24 mouse cellular contexts compared by ENCODE assay signal in the genomic region with DNA sequence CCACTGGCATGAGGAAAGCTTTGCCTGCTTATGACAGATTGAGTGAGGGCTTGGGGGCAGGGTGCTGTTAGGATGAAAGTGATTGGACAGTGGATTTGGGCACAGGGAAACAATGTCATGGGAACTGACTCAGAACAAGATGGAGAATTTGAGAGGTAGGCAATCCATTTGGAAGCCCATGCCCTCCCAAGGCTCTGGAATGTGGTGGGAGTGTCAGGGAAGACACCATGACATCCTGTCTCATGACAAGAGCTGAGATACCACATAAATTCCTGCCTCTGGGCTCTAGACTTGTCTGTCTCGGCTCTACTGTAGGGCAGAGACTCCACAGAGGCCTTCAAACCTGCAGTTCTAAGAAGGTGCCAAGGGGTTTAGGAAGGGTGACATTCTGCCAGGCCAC. TPM values are rescaled to one million over a fixed set of nuclear protein-coding genes. Genes with fewer than 3 reads are reported as not detected.
DNase-seq lines count a peak whose midpoint lies in the region; ATAC-seq lines count a peak whose summit lies in the region.
"Had no signal": no experiment of that assay in that cellular context is flagged by ENCODE, and none has a peak within 500 bp of the region (broad histone marks: within the 10 kb centered on the region; RNA-seq: fewer than 3 reads in every experiment).

No protein-coding gene starts in this region.

- H3K27ac ChIP-seq in liver, embryonic 13.5 days: no peak overlapping the region
- no peak overlapping the region for H3K27ac ChIP-seq in liver, embryonic 12.5 days
- H3K27ac ChIP-seq: forebrain, embryonic 10.5 days; forebrain, embryonic 13.5 days; heart, adult 2 months; heart, embryonic 10.5 days; heart, embryonic 13.5 days; hindbrain, embryonic 12.5 days; hindbrain, embryonic 15.5 days had no signal

- H3K4me3 ChIP-seq in liver, embryonic 13.5 days (replicated peaks): no peak overlapping the region
- no peak overlapping the region for H3K4me3 ChIP-seq in liver, embryonic 12.5 days
- H3K4me3 ChIP-seq: forebrain, embryonic 10.5 days; forebrain, embryonic 13.5 days; heart, adult 2 months; heart, embryonic 10.5 days; heart, embryonic 13.5 days; hindbrain, embryonic 12.5 days; hindbrain, embryonic 15.5 days had no signal

- peaks cover 53% of the 10 kb centered on the region for H3K27me3 ChIP-seq in liver, embryonic 13.5 days
- H3K27me3 ChIP-seq in liver, embryonic 12.5 days (replicated peaks): peaks cover 54% of the 10 kb centered on the region
- H3K27me3 ChIP-seq: CH12.LX had no signal

- H3K4me1 ChIP-seq in liver, embryonic 13.5 days (replicated peaks): peaks cover 46% of the 10 kb centered on the region
- H3K4me1 ChIP-seq in liver, embryonic 12.5 days: peaks cover 40% of the 10 kb centered on the region

- H3K4me2 ChIP-seq in liver, embryonic 13.5 days: no peak overlapping the region
- H3K4me2 ChIP-seq in liver, embryonic 12.5 days: no peak overlapping the region
- H3K4me2 ChIP-seq: forebrain, embryonic 13.5 days; heart, embryonic 13.5 days; hindbrain, embryonic 12.5 days; hindbrain, embryonic 15.5 days had no signal

- no peak for ATAC-seq in liver, embryonic 13.5 days (ENCODE audit: low read depth)
- ATAC-seq in liver, embryonic 12.5 days: no peak
- ATAC-seq: forebrain, embryonic 13.5 days; forebrain, postnatal 0 days; intestine, postnatal 0 days had no signal

- DNase-seq in cerebellum, adult 11-12 months: peak; percentile 41
- DNase-seq in cerebellum, postnatal 14 days: no peak
- DNase-seq in cerebellum, adult 9-11 months: peak; percentile 39
- DNase-seq in cerebellum, adult 18-20 months: no peak
- no peak for DNase-seq in liver, embryonic 13.5 days
- peak; percentile 88 for DNase-seq in R1 (ENCODE audit: low read depth, low spot score)
- DNase-seq in spleen, postnatal 36 days (ENCODE audit: low spot score in 2 of 2): no peak
- DNase-seq: adrenal gland, postnatal 10 days; B cell, adult 2 months; cerebellum, postnatal 36 days; forebrain, postnatal 0 days; gastrocnemius, postnatal 25 days; heart, adult 2 months; heart, postnatal 14 days; kidney, adult 2 months had no signal

- H3K36me3 ChIP-seq in liver, embryonic 13.5 days: peaks cover 1% of the 10 kb centered on the region
- H3K36me3 ChIP-seq in liver, embryonic 12.5 days: peaks cover 3% of the 10 kb centered on the region

- 0 out of 2 replicates have a peak, but pooled peaks cover 6% of the 10 kb centered on the region for H3K9me3 ChIP-seq in liver, embryonic 13.5 days (replicated peaks)
- no peaks in the 10 kb centered on the region for H3K9me3 ChIP-seq in liver, embryonic 12.5 days (replicated peaks)
- H3K9me3 ChIP-seq: forebrain, embryonic 13.5 days; hindbrain, embryonic 12.5 days; hindbrain, embryonic 15.5 days had no signal

- 0 out of 2 replicates have a peak overlapping the region, but pooled peaks have one; percentile 26 for H3K9ac ChIP-seq in liver, embryonic 13.5 days
- H3K9ac ChIP-seq in liver, embryonic 12.5 days: no peak overlapping the region
- H3K9ac ChIP-seq: forebrain, embryonic 13.5 days; forebrain, postnatal 0 days; heart, embryonic 13.5 days; hindbrain, embryonic 12.5 days; hindbrain, embryonic 15.5 days had no signal

- WGBS in liver, embryonic 13.5 days (ENCODE audit: insufficient replicate concordance): 55% methylated on average over 1 of the region's 1 CpGs
- 48% methylated on average over 1 of the region's 1 CpGs for WGBS in liver, embryonic 12.5 days (ENCODE audit: insufficient replicate concordance)

RNA-seq across cellular contexts. Expression of gene Ube2m, which starts 3.2 kb away (rescaled TPM):
- 70.0 and 80.8 TPM in 2 replicates for polyA plus RNA-seq in liver, embryonic 13.5 days (2015; fragmentation: Nextera tagmentation; extraction: Ambion mirVana)
- 145 and 148 TPM in 2 replicates for polyA plus RNA-seq in liver, embryonic 12.5 days (2016; fragmentation: Nextera tagmentation; extraction: Ambion mirVana)

RNA-seq across cellular contexts. Expression of gene Chmp2a, which starts 6.6 kb away (rescaled TPM):
- 127 and 130 TPM in 2 replicates for polyA plus RNA-seq in liver, embryonic 13.5 days (2015; fragmentation: Nextera tagmentation; extraction: Ambion mirVana)
- polyA plus RNA-seq in liver, embryonic 12.5 days (2016; fragmentation: Nextera tagmentation; extraction: Ambion mirVana): 133 and 134 TPM in 2 replicates

RNA-seq across cellular contexts. Expression of gene Mzf1, which starts 13.3 kb away (rescaled TPM):
- polyA plus RNA-seq in liver, embryonic 13.5 days (2015; fragmentation: Nextera tagmentation; extraction: Ambion mirVana): 0.45 and 0.52 TPM in 2 replicates
- 0.77 and 1.4 TPM in 2 replicates for polyA plus RNA-seq in liver, embryonic 12.5 days (2016; fragmentation: Nextera tagmentation; extraction: Ambion mirVana)

RNA-seq across cellular contexts. Expression of gene Zbtb45, which starts 31.4 kb away (rescaled TPM):
- 14.4 and 17.3 TPM in 2 replicates for polyA plus RNA-seq in liver, embryonic 13.5 days (2015; fragmentation: Nextera tagmentation; extraction: Ambion mirVana)
- polyA plus RNA-seq in liver, embryonic 12.5 days (2016; fragmentation: Nextera tagmentation; extraction: Ambion mirVana): 16.2 and 20.0 TPM in 2 replicates

RNA-seq across cellular contexts. Expression of gene Trim28, which starts 42.3 kb away (rescaled TPM):
- 92.3 and 102 TPM in 2 replicates for polyA plus RNA-seq in liver, embryonic 13.5 days (2015; fragmentation: Nextera tagmentation; extraction: Ambion mirVana)
- 201 and 203 TPM in 2 replicates for polyA plus RNA-seq in liver, embryonic 12.5 days (2016; fragmentation: Nextera tagmentation; extraction: Ambion mirVana)

Comparison
In these comparisons a context has a peak if more than half of its experiments do, and no peak if none do; other contexts are left out.
1. DNase-seq: peak in cerebellum, adult 11-12 months (single experiment), cerebellum, adult 9-11 months (single experiment) and R1 (single experiment); none in cerebellum, postnatal 14 days (0 of 2), cerebellum, adult 18-20 months (0 of 2), liver, embryonic 13.5 days (single experiment) and spleen, postnatal 36 days (0 of 2).